Mouse (Mus musculus): ENCODE measurements around the gene Phactr4. TPM values are rescaled to one million over a fixed set of nuclear protein-coding genes. Genes with fewer than 3 reads are reported as not detected.

Phactr4 gene
- total and polyA plus RNA-seq, 2 experiments from 2014 or later: 4.4 to 10.0 TPM

DNA sequence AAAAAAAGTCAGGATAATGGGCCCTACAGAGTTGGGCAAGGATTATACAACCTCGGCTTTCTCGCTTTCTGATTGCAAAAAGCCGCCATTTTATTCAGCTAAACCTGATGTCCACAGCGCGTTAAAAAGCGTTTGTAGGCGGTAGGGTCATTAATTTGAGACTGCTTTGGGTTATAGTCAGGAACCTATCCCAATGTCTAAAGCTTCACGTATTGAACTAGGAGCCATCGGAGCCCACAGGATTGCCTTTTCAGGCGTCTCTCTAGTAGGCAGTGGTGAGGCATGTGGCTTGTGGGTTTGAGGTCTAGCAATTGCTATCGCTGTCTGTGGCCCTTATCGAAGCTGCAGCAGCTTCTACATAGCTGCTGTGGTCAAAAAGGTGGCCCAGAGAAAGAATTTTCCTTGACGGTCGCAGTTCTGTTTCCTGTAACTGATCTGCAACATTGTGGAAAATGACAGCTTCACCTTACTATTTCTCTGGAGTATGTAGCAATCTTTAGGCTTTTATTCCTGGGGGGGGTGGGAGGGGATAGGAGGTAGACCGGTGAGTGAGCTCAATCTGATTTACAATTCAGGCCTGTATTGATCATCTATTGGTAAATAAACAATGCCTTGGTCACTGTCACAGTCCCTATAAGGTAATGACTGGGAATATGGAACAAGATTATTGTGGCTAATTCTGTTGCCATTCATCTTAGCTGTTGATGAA lies 113.0 kb downstream of the Phactr4 start:
- peak overlapping the region; percentile 68 for H3K4me3 ChIP-seq (ENCODE audit: low read depth, low read length)
- DNase-seq (ENCODE audit: low spot score): peak; percentile 31
- peaks cover 36% of the 10 kb centered on the region for H3K36me3 ChIP-seq (replicated peaks; ENCODE audit: control insufficient read depth, insufficient read depth, low read length)
- no peaks in the 10 kb centered on the region for H3K9me3 ChIP-seq (replicated peaks; ENCODE audit: control insufficient read depth, low read length)
- H3K4me2 ChIP-seq (ENCODE audit: low read depth, low read length): peak overlapping the region; percentile 74
- peak; percentile 2; the same call in 1 of the 2 replicates for ATAC-seq (ENCODE audit: insufficient read depth, low read depth)
- H3K4me1 ChIP-seq (ENCODE audit: control insufficient read depth, insufficient read depth): no peaks in the 10 kb centered on the region
- no peaks in the 10 kb centered on the region for H3K27me3 ChIP-seq (ENCODE audit: control insufficient read depth, insufficient read depth, low read length)
- H3K9ac ChIP-seq (replicated peaks; ENCODE audit: low read depth, low read length): peak overlapping the region; percentile 91
- peak overlapping the region; percentile 91 for H3K27ac ChIP-seq (ENCODE audit: low read depth)
- under 1% methylated on average over 15 of the region's 15 CpGs for WGBS
- no peak for TF ChIP-seq EP300 (IDR thresholded peaks at IDR 0.05; ENCODE audit: low read depth)

DNA sequence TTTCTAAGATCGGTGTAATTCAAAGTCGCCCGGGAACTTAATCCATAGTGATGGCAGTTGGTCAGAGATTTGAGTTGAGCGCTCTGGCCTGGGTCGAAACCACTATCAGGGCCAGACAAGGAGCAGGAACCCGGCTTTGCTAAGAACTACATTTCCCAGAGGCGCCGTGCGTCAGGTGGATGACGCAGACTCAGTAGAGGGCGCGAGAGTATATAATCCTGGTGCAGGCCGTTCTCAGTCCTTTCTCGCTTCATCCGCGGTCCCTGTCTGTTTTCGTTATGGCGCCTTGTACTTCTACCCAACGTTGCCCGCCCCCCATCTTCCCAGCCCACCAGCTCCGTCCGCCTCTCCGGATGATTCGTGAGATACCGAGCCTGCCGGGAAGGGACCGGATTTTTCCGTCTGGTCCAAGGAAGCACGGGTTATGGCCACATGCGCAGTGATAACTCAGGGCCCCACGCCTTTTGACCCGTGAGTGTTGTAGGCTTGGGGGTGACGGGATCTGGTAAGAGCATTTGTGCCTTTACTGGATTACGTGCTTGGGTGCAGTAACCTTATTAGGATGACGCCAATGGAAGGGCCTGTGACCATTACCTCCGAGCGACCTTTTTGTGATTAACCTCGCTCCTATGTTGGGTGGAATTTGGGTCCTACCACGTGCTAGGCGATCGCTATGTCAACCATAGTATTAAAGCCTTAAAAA lies 113.7 kb downstream of the Phactr4 start:
- Histone ChIP-seq H3K4me3 (ENCODE audit: low read depth, low read length) (peak overlapping the region; percentile 68), H3K36me3 (replicated peaks; ENCODE audit: control insufficient read depth, insufficient read depth, low read length) (peaks cover 32% of the 10 kb centered on the region), H3K27me3 (ENCODE audit: control insufficient read depth, insufficient read depth, low read length) (no peaks in the 10 kb centered on the region), H3K9ac (replicated peaks; ENCODE audit: low read depth, low read length) (peak overlapping the region; percentile 91), H3K4me2 (ENCODE audit: low read depth, low read length) (peak overlapping the region; percentile 74), H3K9me3 (replicated peaks; ENCODE audit: control insufficient read depth, low read length) (no peaks in the 10 kb centered on the region), H3K27ac (ENCODE audit: low read depth) (peak overlapping the region; percentile 91), H3K4me1 (ENCODE audit: control insufficient read depth, insufficient read depth) (no peaks in the 10 kb centered on the region)
- under 1% methylated on average over 41 of the region's 41 CpGs for WGBS
- peak; percentile 95 for DNase-seq (ENCODE audit: low spot score)
- peak; percentile 94 for ATAC-seq (ENCODE audit: insufficient read depth, low read depth)
- TF ChIP-seq EP300 (IDR thresholded peaks at IDR 0.05; ENCODE audit: low read depth): no peak

GRCm38 (mm10) chr4:132306004-132306403 lies 116.3 kb downstream of the Phactr4 start:
- WGBS: 76% methylated on average over 6 of the region's 6 CpGs
- Histone ChIP-seq H3K27me3 (ENCODE audit: control insufficient read depth, insufficient read depth, low read length) (no peaks in the 10 kb centered on the region), H3K4me2 (ENCODE audit: low read depth, low read length) (no peak overlapping the region), H3K4me1 (ENCODE audit: control insufficient read depth, insufficient read depth) (peaks cover 18% of the 10 kb centered on the region), H3K4me3 (ENCODE audit: low read depth, low read length) (no peak overlapping the region), H3K9ac (replicated peaks; ENCODE audit: low read depth, low read length) (no peak overlapping the region), H3K36me3 (replicated peaks; ENCODE audit: control insufficient read depth, insufficient read depth, low read length) (peaks cover 13% of the 10 kb centered on the region), H3K9me3 (replicated peaks; ENCODE audit: control insufficient read depth, low read length) (no peaks in the 10 kb centered on the region), H3K27ac (ENCODE audit: low read depth) (no peak overlapping the region)
- ATAC-seq (ENCODE audit: insufficient read depth, low read depth) (no peak), DNase-seq (ENCODE audit: low spot score) (no peak)
- TF ChIP-seq EP300 (IDR thresholded peaks at IDR 0.05; ENCODE audit: low read depth) (no peak), CTCF (IDR thresholded peaks at IDR 0.05; ENCODE audit: low read depth) (no peak)

Small RNAs within 50 kb of the gene (microRNA-seq; reads per million reads assigned to microRNA genes)
- not detected for gene Gm25707

Other genes with a start within 250 kb of the Phactr4 start
- 28.7 and 43.3 TPM in 2 replicates for gene Ythdf2, start 210.2 kb downstream of the Phactr4 start, total RNA-seq (2014; rRNA removed; ENCODE audit: low replicate concordance)
- 48.1 and 52.4 TPM in 2 replicates for gene Ythdf2, start 210.2 kb downstream of the Phactr4 start, polyA plus RNA-seq (2015; fragmentation: Nextera tagmentation; extraction: Ambion mirVana)
- 7.6 and 12.4 TPM in 2 replicates for gene Gmeb1, start 160.9 kb downstream of the Phactr4 start, total RNA-seq (2014; rRNA removed; ENCODE audit: low replicate concordance)
- 16.4 and 17.0 TPM in 2 replicates for gene Gmeb1, start 160.9 kb downstream of the Phactr4 start, polyA plus RNA-seq (2015; fragmentation: Nextera tagmentation; extraction: Ambion mirVana)
- 7.5 and 8.4 TPM in 2 replicates for gene Taf12, start 148.1 kb downstream of the Phactr4 start, total RNA-seq (2014; rRNA removed; ENCODE audit: low replicate concordance)
- gene Taf12, start 148.1 kb downstream of the Phactr4 start, polyA plus RNA-seq (2015; fragmentation: Nextera tagmentation; extraction: Ambion mirVana): 30.5 and 34.2 TPM in 2 replicates
- 1.2 TPM in 1 of 2 replicates, not detected in the other for gene Rab42, start 119.1 kb downstream of the Phactr4 start, total RNA-seq (2014; rRNA removed; ENCODE audit: low replicate concordance)
- gene Rab42, start 119.1 kb downstream of the Phactr4 start, polyA plus RNA-seq (2015; fragmentation: Nextera tagmentation; extraction: Ambion mirVana): 2.9 and 3.9 TPM in 2 replicates
- 51.3 and 69.0 TPM in 2 replicates for gene Trnau1ap, start 93.0 kb downstream of the Phactr4 start, total RNA-seq (2014; rRNA removed; ENCODE audit: low replicate concordance)
- gene Trnau1ap, start 93.0 kb downstream of the Phactr4 start, polyA plus RNA-seq (2015; fragmentation: Nextera tagmentation; extraction: Ambion mirVana): 63.2 and 65.1 TPM in 2 replicates
- 20.6 and 20.8 TPM in 2 replicates for gene Rcc1, start 68.9 kb downstream of the Phactr4 start, total RNA-seq (2014; rRNA removed; ENCODE audit: low replicate concordance)
- gene Rcc1, start 68.9 kb downstream of the Phactr4 start, polyA plus RNA-seq (2015; fragmentation: Nextera tagmentation; extraction: Ambion mirVana): 17.1 and 18.6 TPM in 2 replicates
- gene Med18, start 41.4 kb upstream of the Phactr4 start, total RNA-seq (2014; rRNA removed; ENCODE audit: low replicate concordance): 6.6 TPM in 2 replicates
- gene Med18, start 41.4 kb upstream of the Phactr4 start, polyA plus RNA-seq (2015; fragmentation: Nextera tagmentation; extraction: Ambion mirVana): 10.2 TPM in 2 replicates
- gene Sesn2, start 88.0 kb upstream of the Phactr4 start, total RNA-seq (2014; rRNA removed; ENCODE audit: low replicate concordance): 6.2 and 8.9 TPM in 2 replicates
- 5.0 and 5.2 TPM in 2 replicates for gene Sesn2, start 88.0 kb upstream of the Phactr4 start, polyA plus RNA-seq (2015; fragmentation: Nextera tagmentation; extraction: Ambion mirVana)
- gene Atpif1, start 111.2 kb upstream of the Phactr4 start, total RNA-seq (2014; rRNA removed; ENCODE audit: low replicate concordance): 340 and 524 TPM in 2 replicates
- gene Atpif1, start 111.2 kb upstream of the Phactr4 start, polyA plus RNA-seq (2015; fragmentation: Nextera tagmentation; extraction: Ambion mirVana): 2,178 and 2,289 TPM in 2 replicates
- gene Dnajc8, start 113.1 kb upstream of the Phactr4 start, total RNA-seq (2014; rRNA removed; ENCODE audit: low replicate concordance): 64.0 and 104 TPM in 2 replicates
- 94.1 and 96.2 TPM in 2 replicates for gene Dnajc8, start 113.1 kb upstream of the Phactr4 start, polyA plus RNA-seq (2015; fragmentation: Nextera tagmentation; extraction: Ambion mirVana)
- gene Ptafr, start 141.6 kb upstream of the Phactr4 start, total RNA-seq (2014; rRNA removed; ENCODE audit: low replicate concordance): 0.08 and 1.5 TPM in 2 replicates
- 0.61 and 0.71 TPM in 2 replicates for gene Ptafr, start 141.6 kb upstream of the Phactr4 start, polyA plus RNA-seq (2015; fragmentation: Nextera tagmentation; extraction: Ambion mirVana)
- 22.7 and 54.6 TPM in 2 replicates for gene Eya3, start 216.5 kb upstream of the Phactr4 start, total RNA-seq (2014; rRNA removed; ENCODE audit: low replicate concordance)
- 14.0 and 14.5 TPM in 2 replicates for gene Eya3, start 216.5 kb upstream of the Phactr4 start, polyA plus RNA-seq (2015; fragmentation: Nextera tagmentation; extraction: Ambion mirVana)

All from heart, postnatal 0 days (tissue).